Mouse (Mus musculus): ENCODE measurements around the gene Fam110a.

DNA sequence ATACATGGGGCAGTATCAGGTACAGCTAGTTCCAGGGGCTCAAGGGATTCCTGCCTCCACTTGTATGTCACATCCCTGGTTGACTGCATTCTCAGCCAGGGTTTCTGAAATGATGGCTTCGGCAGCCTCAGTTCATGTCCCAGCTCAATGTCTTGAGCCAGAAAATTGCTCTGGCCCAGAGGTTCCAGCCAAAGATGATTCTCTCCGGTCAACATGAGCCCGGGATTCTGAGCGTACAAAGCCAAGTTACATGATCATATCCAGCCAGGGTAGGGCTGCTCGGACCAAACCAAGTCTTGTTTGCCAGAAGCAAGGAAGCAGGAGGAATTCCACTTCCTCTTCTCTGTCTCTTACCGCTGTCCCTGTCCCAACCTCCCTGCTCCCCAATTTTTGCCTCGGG lies 31.7 kb downstream of the Fam110a start:
- TF ChIP-seq POLR2A (IDR thresholded peaks at IDR 0.05; ENCODE audit: low read depth, low read length) (no peak), CTCF (conservative IDR thresholded peaks at IDR 0.05; ENCODE audit: insufficient read depth, insufficient read length, low read depth, low read length) (no peak)
